Mouse (Mus musculus): ENCODE data around the gene Trio.

DNA sequence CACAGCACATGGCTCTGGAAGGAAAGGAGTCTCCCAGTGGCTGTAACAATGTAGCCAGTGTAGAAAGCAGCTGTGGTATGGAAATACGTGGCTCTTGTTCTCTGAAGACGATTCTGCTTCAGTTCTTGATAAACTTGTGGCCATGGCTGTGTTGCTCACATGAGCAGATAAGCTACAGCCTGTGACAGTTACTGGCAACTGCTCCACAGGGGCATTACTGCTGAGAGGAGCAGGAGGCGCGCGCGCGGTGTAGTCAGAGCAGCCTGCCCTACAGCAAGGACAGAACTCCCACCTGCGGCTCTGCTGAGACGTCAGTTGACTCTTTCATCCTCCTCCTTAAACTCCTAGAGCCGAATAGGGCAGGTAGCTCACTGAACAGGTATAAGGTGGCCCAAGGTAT is 153.9 kb downstream of the Trio start:
- TF ChIP-seq POLR2A (IDR thresholded peaks at IDR 0.05; ENCODE audit: low read depth, low read length) (no peak), CTCF (IDR thresholded peaks at IDR 0.05; ENCODE audit: extremely low read depth, insufficient read depth, insufficient read length, insufficient replicate concordance) (no peak)
